Mouse (Mus musculus) brown adipose tissue, adult 24 weeks (tissue): ENCODE results near the gene Rnf169. TPM values are rescaled to one million over a fixed set of nuclear protein-coding genes. Genes with fewer than 3 reads are reported as not detected.
"Not testable (repeated sequence)": the region's sequence is repeated elsewhere in the genome, so short reads cannot be mapped to it uniquely, and the experiment has no call there.

ENCODE experiments used
- H3K27ac ChIP-seq: fragments of 200-500 bp; replicated peaks from 2 replicates; pipeline ENCODE4 v1.5.1; 2012; ENCODE audit warnings: low read depth, mild to moderate bottlenecking, low read length
- H3K4me1 ChIP-seq: fragments of 200-500 bp; 2 replicates; pipeline ENCODE4 v1.6.1; 2012; ENCODE audit warnings: low read length, mixed read lengths; ENCODE audit not compliant: control insufficient read depth, insufficient read depth, insufficient read length
- H3K4me3 ChIP-seq: fragments of 200-500 bp; 2 replicates; pipeline ENCODE4 v1.5.1; 2012; ENCODE audit warnings: low read depth, mild to moderate bottlenecking, low read length, moderate library complexity; ENCODE audit not compliant: insufficient read depth
- polyA plus RNA-seq: library from polyadenylated mRNA; stranded (reverse); fragments of >200 nt; gene quantifications from 2 replicates; pipeline ENCODE4 v1.2.4, GENCODE M21; 2012; ENCODE audit not compliant: missing spikeins, insufficient read depth, insufficient read length

Rnf169 gene
- polyA plus RNA-seq, 1 experiment = 1.8 TPM

DNA sequence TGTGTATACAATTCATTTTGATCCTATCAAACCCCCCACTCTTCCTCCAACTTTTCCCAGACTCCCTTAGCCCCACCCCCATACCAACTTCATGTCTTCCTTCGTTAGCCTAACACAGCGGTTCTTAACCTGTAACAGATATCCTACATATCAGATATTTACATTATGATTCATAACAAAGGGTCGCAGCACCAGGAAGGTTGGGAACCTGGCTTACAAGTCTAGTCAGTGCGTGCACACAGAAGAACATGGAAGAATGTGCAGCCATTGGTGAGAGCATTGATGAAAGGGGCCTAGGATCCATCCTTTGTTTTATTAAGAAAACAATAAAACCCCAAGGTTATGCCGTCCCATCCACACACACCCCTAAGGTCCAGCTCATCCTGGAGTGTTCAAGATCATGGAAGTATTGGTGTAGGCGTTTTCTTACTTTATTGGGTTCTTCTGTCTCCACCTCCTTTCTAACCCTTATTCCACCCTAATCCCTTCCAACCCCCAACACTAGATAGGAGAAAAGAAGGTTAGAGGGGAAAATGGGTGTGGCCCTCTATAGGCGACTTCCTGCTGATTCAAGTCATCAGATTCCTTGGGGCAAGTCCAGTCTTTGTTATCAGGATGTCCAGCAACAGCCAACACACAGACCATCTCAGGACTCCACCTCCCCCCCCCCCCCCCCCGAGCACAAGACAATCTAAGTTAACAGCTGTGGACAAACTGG, 10.9 kb upstream of the Rnf169 start:
- Histone ChIP-seq H3K4me1 (no peaks in the 10 kb centered on the region), H3K4me3 (no peak overlapping the region), H3K27ac (no peak overlapping the region)

GRCm38 (mm10) chr7:99989844-99990760, 9.9 kb upstream of the Rnf169 start:
- H3K4me3 ChIP-seq = no peak overlapping the region; the same call in 1 of the 2 replicates
- H3K27ac ChIP-seq = no peak overlapping the region
- H3K4me1 ChIP-seq = no peaks in the 10 kb centered on the region

GRCm38 (mm10) chr7:99988725-99989124, 8.5 kb upstream of the Rnf169 start:
- no peak overlapping the region for H3K27ac ChIP-seq
- no peaks in the 10 kb centered on the region for H3K4me1 ChIP-seq
- H3K4me3 ChIP-seq = no peak overlapping the region

GRCm38 (mm10) chr7:99982256-99983242, 2.3 kb upstream of the Rnf169 start:
- Histone ChIP-seq H3K4me3 (no peak overlapping the region), H3K4me1 (no peaks in the 10 kb centered on the region), H3K27ac (no peak overlapping the region)

DNA sequence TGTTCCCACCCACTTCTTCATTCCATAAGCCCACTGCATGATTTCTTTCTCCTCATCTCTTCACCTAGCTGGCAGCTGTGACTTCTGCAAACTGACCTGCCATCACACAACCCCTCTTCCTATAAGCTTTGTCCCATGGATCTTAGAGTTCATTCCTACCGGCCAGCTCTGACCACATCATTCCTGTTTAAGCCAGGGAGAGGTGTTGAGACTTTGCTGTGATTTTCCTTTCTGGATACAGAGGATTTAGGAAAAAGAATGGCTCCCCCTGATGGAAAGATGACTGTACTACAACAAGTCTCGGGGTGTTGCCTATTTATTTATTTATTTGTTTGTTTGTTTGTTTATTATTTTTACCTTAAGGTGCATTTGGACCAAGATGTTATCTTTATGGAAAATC, 1.1 kb upstream of the Rnf169 start:
- Histone ChIP-seq H3K4me1 (no peaks in the 10 kb centered on the region), H3K27ac (no peak overlapping the region), H3K4me3 (no peak overlapping the region)

DNA sequence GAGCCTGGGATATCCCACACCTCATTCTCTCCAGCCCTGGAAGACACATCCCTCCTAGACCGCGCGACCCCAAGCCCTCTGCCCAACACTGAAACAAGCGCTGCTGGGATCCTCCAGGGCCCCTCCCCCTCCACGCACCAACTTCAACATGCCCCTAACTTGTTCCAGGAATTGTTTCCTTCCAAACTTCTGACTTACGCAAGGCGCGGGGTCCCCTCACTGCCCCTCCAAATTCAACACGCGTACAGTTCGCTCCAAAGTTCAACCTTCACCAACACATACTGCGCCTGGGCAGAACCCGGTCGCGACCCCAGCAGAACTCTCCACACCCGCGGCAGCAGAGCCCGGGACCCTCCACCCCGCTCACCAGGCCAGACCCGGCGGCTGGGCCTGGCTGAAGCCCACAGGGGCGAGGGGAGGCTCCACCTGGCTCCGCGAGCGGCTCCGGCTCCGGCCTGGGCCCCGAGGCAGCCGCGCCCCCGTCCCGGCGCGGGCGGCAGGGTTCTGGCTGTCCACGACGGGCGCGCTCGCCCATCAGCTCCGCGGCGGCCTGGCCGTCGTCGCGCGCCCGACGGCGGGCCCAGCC, 609 bp downstream of the Rnf169 start:
- peak overlapping the region; percentile 87 for H3K4me3 ChIP-seq
- peak overlapping the region; percentile 61 for H3K27ac ChIP-seq
- H3K4me1 ChIP-seq = peaks cover 2% of the 10 kb centered on the region

GRCm38 (mm10) chr7:99979081-99979480, 1.2 kb downstream of the Rnf169 start:
- Histone ChIP-seq H3K4me1 (peaks cover 8% of the 10 kb centered on the region), H3K4me3 (peak overlapping the region; percentile 87), H3K27ac (no peak overlapping the region)

DNA sequence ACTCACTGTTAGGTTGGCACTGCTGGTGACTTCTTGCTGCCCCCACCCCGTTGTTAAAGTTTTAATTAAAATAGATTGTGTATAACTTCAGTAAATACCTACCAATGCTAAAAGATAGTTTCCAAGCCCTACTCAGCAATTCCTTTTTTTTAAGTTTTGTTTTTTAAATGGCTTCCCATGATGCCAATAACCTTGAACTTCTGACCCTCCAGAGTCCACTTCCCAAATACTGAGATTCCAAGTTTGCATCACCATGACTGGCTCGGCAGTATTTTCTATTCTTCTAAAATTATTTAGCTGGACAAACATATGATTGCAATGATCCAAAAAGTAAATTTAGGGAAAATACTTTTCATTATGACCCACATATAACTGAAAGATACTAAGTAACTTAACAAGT, 2.2 kb downstream of the Rnf169 start:
- peaks cover 10% of the 10 kb centered on the region for H3K4me1 ChIP-seq
- no peak overlapping the region for H3K27ac ChIP-seq
- no peak overlapping the region for H3K4me3 ChIP-seq

DNA sequence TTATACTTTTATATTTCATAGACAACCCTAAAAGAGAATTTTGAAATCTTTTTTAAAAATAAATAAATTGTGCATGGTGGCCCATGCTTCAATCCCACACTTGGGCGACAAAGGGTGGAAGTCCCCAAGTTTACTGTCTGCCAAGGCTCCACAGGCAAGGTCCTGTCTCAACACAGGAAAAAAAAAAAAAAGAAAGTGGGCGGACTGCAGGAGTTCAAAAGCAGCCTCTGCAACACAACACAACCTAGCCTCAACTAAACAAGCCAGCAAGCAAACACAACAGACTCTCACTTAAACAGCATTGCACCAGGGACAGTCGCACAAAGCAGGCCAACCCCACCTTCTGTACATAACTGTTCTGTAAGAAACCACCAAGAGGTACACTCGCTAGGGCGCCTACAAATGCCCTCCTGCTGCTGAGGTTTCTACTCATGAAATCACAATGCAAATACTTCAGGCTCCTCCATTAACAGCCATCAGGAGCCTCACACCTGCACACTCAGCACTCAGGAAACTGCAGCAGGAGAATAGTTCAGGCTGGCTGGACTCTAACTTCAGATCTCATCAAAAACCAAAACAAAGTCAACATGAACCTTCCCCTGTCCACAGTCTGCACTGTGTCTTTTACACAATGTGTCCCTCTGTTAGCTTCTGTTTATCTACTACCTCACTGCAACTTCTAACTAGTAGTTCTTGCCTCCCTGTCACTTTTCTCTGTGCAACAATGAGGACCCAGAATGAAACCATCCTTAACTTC, 4.3 kb downstream of the Rnf169 start:
- Histone ChIP-seq H3K4me3 (no peak overlapping the region), H3K4me1 (peaks cover 10% of the 10 kb centered on the region), H3K27ac (no peak overlapping the region)

GRCm38 (mm10) chr7:99974208-99974970, 5.9 kb downstream of the Rnf169 start:
- no peak overlapping the region for H3K4me3 ChIP-seq
- no peak overlapping the region for H3K27ac ChIP-seq
- peaks cover 10% of the 10 kb centered on the region for H3K4me1 ChIP-seq

- H3K4me1 ChIP-seq = peaks cover 10% of the 10 kb centered on the region
- not testable (repeated sequence) for H3K4me3 ChIP-seq, H3K27ac ChIP-seq
These were observed 7.3 kb downstream of the Rnf169 start for GRCm38 (mm10) chr7:99972912-99973311.

DNA sequence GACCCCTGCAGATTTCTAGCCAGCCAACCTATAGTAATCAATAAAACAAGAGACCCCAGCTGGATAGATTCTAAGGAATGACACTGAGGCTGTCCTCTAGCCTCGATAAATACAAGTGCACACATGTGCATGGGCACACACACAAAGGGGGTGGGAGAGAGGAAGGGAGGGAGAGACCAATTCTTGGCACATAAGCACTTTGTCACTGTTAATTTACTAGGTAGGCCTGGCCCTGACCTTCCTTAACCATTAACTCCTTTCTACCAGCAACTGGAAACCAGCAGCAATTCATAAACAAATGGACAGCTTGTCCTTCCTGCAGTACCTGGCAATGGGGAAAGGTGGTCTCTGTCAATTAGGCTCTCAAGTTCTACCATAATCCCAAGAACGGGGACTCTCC, 8.3 kb downstream of the Rnf169 start:
- H3K27ac ChIP-seq = no peak overlapping the region

DNA sequence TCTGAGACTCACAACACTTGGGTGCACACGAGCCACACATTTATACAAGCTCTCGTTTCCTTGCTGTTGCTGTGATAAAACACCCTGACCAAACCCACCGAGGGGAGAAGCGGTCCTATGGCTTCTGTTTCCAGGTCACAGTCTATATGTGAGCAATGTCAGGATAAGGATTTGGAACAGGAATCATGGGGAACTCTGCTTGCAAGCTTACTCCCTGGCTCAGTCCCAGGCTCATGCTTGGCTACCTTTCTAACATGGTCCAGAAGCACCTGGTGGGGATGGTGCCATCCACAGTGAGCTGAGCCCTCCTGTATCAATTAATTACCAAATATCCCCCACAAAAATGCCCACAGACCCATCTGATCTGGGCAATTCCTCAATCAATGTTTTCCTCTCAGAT, 11.1 kb downstream of the Rnf169 start:
- H3K4me1 ChIP-seq = peaks cover 14% of the 10 kb centered on the region; the same call in 1 of the 2 replicates
- no peak overlapping the region for H3K4me3 ChIP-seq
- no peak overlapping the region for H3K27ac ChIP-seq

More for the DNA sequence above, 8.3 kb downstream of the Rnf169 start:
- H3K4me1 ChIP-seq = peaks cover 10% of the 10 kb centered on the region
- no peak overlapping the region for H3K4me3 ChIP-seq
